Mouse (Mus musculus) bone marrow, adult 2 months (tissue): ENCODE measurements around the gene Defa21. TPM values are rescaled to one million over a fixed set of nuclear protein-coding genes. Genes with fewer than 3 reads are reported as not detected.

Experiments used
- polyA plus RNA-seq: library from polyadenylated mRNA; stranded (reverse); fragments of >200 nt; gene quantifications from 2 replicates; pipeline ENCODE4 v1.2.4, GENCODE M21; 2011; ENCODE audit warnings: low replicate concordance; ENCODE audit not compliant: missing spikeins, insufficient read depth, insufficient read length

Gene Defa21
- polyA plus RNA-seq, 1 experiment, result not detected

Other genes starting within 250 kb of the Defa21 start
- not detected in 2 replicates for gene Defb33, start 132.9 kb upstream of the Defa21 start, polyA plus RNA-seq
- gene Gm15056, start 122.9 kb upstream of the Defa21 start, polyA plus RNA-seq, result not detected in 2 replicates
- not detected in 2 replicates for gene Gm6040, start 103.5 kb upstream of the Defa21 start, polyA plus RNA-seq
- gene AY761185, start 80.8 kb upstream of the Defa21 start, polyA plus RNA-seq, result not detected in 2 replicates
- not detected in 2 replicates for gene Defa23, start 29.5 kb downstream of the Defa21 start, polyA plus RNA-seq
- not detected in 2 replicates for gene Defa35, start 39.5 kb downstream of the Defa21 start, polyA plus RNA-seq
- gene Defa25, start 58.9 kb downstream of the Defa21 start, polyA plus RNA-seq, result not detected in 2 replicates
- gene Gm14851, start 70.5 kb downstream of the Defa21 start, polyA plus RNA-seq, result not detected in 2 replicates
- gene Defa30, start 109.1 kb downstream of the Defa21 start, polyA plus RNA-seq, result not detected in 2 replicates
- not detected in 2 replicates for gene Defa22, start 136.7 kb downstream of the Defa21 start, polyA plus RNA-seq
- gene Defa31, start 166.1 kb downstream of the Defa21 start, polyA plus RNA-seq, result not detected in 2 replicates
- not detected in 2 replicates for gene Gm15293, start 176.0 kb downstream of the Defa21 start, polyA plus RNA-seq
- gene Gm15292, start 224.2 kb downstream of the Defa21 start, polyA plus RNA-seq, result not detected in 2 replicates